Mouse (Mus musculus): ENCODE results near the gene Tmem167.
"Not testable (repeated sequence)": the region's sequence is repeated elsewhere in the genome, so short reads cannot be mapped to it uniquely, and the experiment has no call there.

Gene Tmem167

GRCm38 (mm10) chr13:90088962-90089824 is at the start of gene Tmem167, which contains the start of gene Xrcc4:
Tmem167 (plus strand) TSS chr13:90089123.
Xrcc4 (minus strand) TSS chr13:90089608.
- in situ Hi-C loops (cut with MboI, MseI): loop anchor here (10.0 to 25.0 kb wide), 2 partner anchors 1136 to 1673 kb away; partner anchors contain the start of gene Atg10

- in situ Hi-C loops (cut with MboI, MseI): no loop called here
Observed at GRCm38 (mm10) chr13:90039613-90040012, 49.3 kb upstream of the Tmem167 start.

- in situ Hi-C loops (cut with MboI, MseI): no loop called here
Observed at GRCm38 (mm10) chr13:90051735-90052134, 37.2 kb upstream of the Tmem167 start.

- in situ Hi-C loops (cut with MboI, MseI): no loop called here
Observed at GRCm38 (mm10) chr13:90052408-90052807, 36.5 kb upstream of the Tmem167 start.

GRCm38 (mm10) chr13:90061877-90062276 is 27.0 kb upstream of the Tmem167 start:
- in situ Hi-C loops (cut with MboI, MseI): no loop called here

GRCm38 (mm10) chr13:90089825-90090183 is 881 bp downstream of the Tmem167 start:
- in situ Hi-C loops (cut with MboI, MseI): loop anchor here (10.0 to 25.0 kb wide), 2 partner anchors 1135 to 1672 kb away; partner anchors contain the start of gene Atg10

GRCm38 (mm10) chr13:90101514-90101913 is 12.6 kb downstream of the Tmem167 start:
- in situ Hi-C loops (cut with MboI, MseI): no loop called here

GRCm38 (mm10) chr13:90106139-90106538 is 17.2 kb downstream of the Tmem167 start:
- in situ Hi-C loops (cut with MboI, MseI): no loop called here

- in situ Hi-C loops (cut with MboI, MseI): not testable (repeated sequence)
Observed at GRCm38 (mm10) chr13:90108746-90109145, 19.8 kb downstream of the Tmem167 start.

GRCm38 (mm10) chr13:90111681-90112080 is 22.8 kb downstream of the Tmem167 start:
- in situ Hi-C loops (cut with MboI, MseI): no loop called here

GRCm38 (mm10) chr13:90136156-90136910 is 47.4 kb downstream of the Tmem167 start:
- in situ Hi-C loops (cut with MboI, MseI): no loop called here

GRCm38 (mm10) chr13:90141681-90142080 is 52.8 kb downstream of the Tmem167 start:
- in situ Hi-C loops (cut with MboI, MseI): no loop called here

GRCm38 (mm10) chr13:90143245-90143644 is 54.3 kb downstream of the Tmem167 start:
- in situ Hi-C loops (cut with MboI, MseI): no loop called here

GRCm38 (mm10) chr13:90151881-90152280 is 63.0 kb downstream of the Tmem167 start:
- in situ Hi-C loops (cut with MboI, MseI): loop anchor here (10.0 kb wide), 1 partner anchor 767 kb away; no protein-coding TSS in a partner anchor

GRCm38 (mm10) chr13:90152536-90153273 is 63.8 kb downstream of the Tmem167 start:
- in situ Hi-C loops (cut with MboI, MseI): loop anchor here (10.0 kb wide), 1 partner anchor 768 kb away; no protein-coding TSS in a partner anchor

- in situ Hi-C loops (cut with MboI, MseI): loop anchor here (10.0 kb wide), 1 partner anchor 1101 kb away; no protein-coding TSS in a partner anchor
Observed at GRCm38 (mm10) chr13:90164147-90164546, 75.2 kb downstream of the Tmem167 start.

GRCm38 (mm10) chr13:90167044-90167443 is 78.1 kb downstream of the Tmem167 start:
- in situ Hi-C loops (cut with MboI, MseI): loop anchor here (10.0 kb wide), 1 partner anchor 1098 kb away; no protein-coding TSS in a partner anchor

- in situ Hi-C loops (cut with MboI, MseI): no loop called here
Observed at GRCm38 (mm10) chr13:90170100-90170781, 81.3 kb downstream of the Tmem167 start.

GRCm38 (mm10) chr13:90170782-90171179 is 81.9 kb downstream of the Tmem167 start:
- in situ Hi-C loops (cut with MboI, MseI): no loop called here

- in situ Hi-C loops (cut with MboI, MseI): no loop called here
Observed at GRCm38 (mm10) chr13:90171390-90171789, 82.5 kb downstream of the Tmem167 start.

- in situ Hi-C loops (cut with MboI, MseI): no loop called here
Observed at GRCm38 (mm10) chr13:90175662-90176061, 86.7 kb downstream of the Tmem167 start.

Measured in T-helper 1 cell (primary cell).